Mouse (Mus musculus) forebrain, embryonic 16.5 days (tissue): ENCODE results near the gene Sgpp2. TPM values are rescaled to one million over a fixed set of nuclear protein-coding genes. Genes with fewer than 3 reads are reported as not detected.

Experiments
- ATAC-seq: fragments of 200-750 bp; cut with Nextera tagmentation; 2 replicates; pipeline ENCODE4 v1.8.0; 2017; ENCODE audit warnings: mild to moderate bottlenecking, moderate library complexity
- H3K27ac ChIP-seq: fragments of 300-500 bp; sonication (generic); 2 replicates; pipeline ENCODE4 v1.5.1; 2014; ENCODE audit warnings: low read length, control low read depth
- H3K27me3 ChIP-seq: fragments of 300-500 bp; sonication (generic); replicated peaks from 2 replicates; pipeline ENCODE4 v1.6.1; 2014; ENCODE audit warnings: low read length; ENCODE audit not compliant: control insufficient read depth, insufficient read depth
- H3K36me3 ChIP-seq: fragments of 300-500 bp; sonication (generic); 2 replicates; pipeline ENCODE4 v1.6.1; 2014; ENCODE audit not compliant: control insufficient read depth, insufficient read depth
- H3K4me1 ChIP-seq: fragments of 300-500 bp; sonication (generic); replicated peaks from 2 replicates; pipeline ENCODE4 v1.6.1; 2014; ENCODE audit warnings: low read length; ENCODE audit not compliant: control insufficient read depth, insufficient read depth
- H3K4me2 ChIP-seq: fragments of 300-500 bp; sonication (generic); 2 replicates; pipeline ENCODE4 v1.6.1; 2014; ENCODE audit warnings: mild to moderate bottlenecking, low read length, control low read depth
- H3K4me3 ChIP-seq: fragments of 300-500 bp; sonication (generic); replicated peaks from 2 replicates; pipeline ENCODE4 v1.5.1; 2014; ENCODE audit warnings: mild to moderate bottlenecking, low read length, control low read depth
- H3K9ac ChIP-seq: fragments of 300-500 bp; sonication (generic); replicated peaks from 2 replicates; pipeline ENCODE4 v1.6.1; 2014; ENCODE audit warnings: low read depth, low read length, control low read depth
- H3K9me3 ChIP-seq: fragments of 300-500 bp; sonication (generic); 2 replicates; pipeline ENCODE4 v1.6.1; 2016; ENCODE audit warnings: low read length; ENCODE audit not compliant: control insufficient read depth
- WGBS: fragments of 180-500 bp; shearing (Covaris S2); extraction: QIAGEN DNeasy Blood & Tissue Kit; methylation state at CpG from one replicate; pipeline ENCODE4 v1.1.7; 2014; 5-methylcytosine and 5-hydroxymethylcytosine counted together
- polyA plus RNA-seq: library from polyadenylated mRNA; unstranded; fragments of >200 nt; fragmentation: Nextera tagmentation; extraction: Ambion mirVana; gene quantifications from 2 replicates; pipeline ENCODE4 v1.2.1, GENCODE M21; 2015

Gene Sgpp2
- polyA plus RNA-seq, 1 experiment from 2014 or later = 0.89 TPM

DNA sequence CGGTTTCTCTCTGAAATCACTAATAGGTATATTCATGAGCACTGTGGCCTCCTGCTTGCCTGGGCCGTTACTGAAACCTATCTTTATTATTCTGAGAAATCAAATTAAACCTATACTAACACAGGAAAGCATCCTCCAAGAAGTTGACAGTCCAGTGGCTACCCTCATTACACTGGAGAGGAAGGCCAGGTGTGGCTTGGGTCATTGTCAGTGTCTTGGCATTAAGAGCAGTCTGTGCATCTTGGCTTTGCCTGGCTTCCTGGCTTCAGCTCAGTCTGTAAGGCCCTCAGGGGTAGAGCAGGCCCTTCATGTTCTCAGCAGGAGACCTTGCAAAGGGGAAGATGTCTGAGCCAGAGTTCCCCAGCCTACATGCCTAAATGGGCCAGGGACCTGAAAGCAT, 99.3 kb downstream of the Sgpp2 start:
- no peaks in the 10 kb centered on the region for H3K9me3 ChIP-seq
- H3K9ac ChIP-seq = no peak overlapping the region
- ATAC-seq = no peak
- no peaks in the 10 kb centered on the region for H3K4me1 ChIP-seq
- H3K27ac ChIP-seq = no peak overlapping the region
- WGBS = 87% methylated on average over 2 of the region's 2 CpGs
- H3K4me2 ChIP-seq = no peak overlapping the region
- no peaks in the 10 kb centered on the region for H3K36me3 ChIP-seq
- H3K4me3 ChIP-seq = no peak overlapping the region
- H3K27me3 ChIP-seq = no peaks in the 10 kb centered on the region

DNA sequence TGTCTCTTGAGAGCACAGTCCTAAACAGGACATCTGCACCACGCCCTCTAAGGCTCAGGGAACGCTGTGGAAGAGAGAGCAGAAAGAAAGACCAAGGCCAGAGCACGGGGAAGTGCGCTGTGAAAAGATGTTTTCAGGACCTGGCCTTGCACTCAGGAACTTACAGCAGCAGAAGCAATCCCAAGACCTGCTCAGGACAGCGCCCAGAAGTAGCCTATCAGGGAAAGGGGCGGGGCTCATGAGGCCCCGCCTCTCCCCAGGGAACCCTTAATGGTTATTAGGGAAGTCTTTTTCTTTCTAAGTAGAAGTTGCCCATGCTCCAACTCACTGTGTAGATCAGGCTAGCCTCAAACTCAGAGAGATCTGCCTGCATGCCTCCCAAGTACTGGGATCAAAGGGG, 102.5 kb downstream of the Sgpp2 start:
- no peak for ATAC-seq
- H3K27ac ChIP-seq = no peak overlapping the region
- no peak overlapping the region for H3K9ac ChIP-seq
- H3K4me3 ChIP-seq = no peak overlapping the region
- H3K4me1 ChIP-seq = no peaks in the 10 kb centered on the region
- H3K27me3 ChIP-seq = no peaks in the 10 kb centered on the region
- H3K9me3 ChIP-seq = no peaks in the 10 kb centered on the region
- H3K4me2 ChIP-seq = no peak overlapping the region
- no peaks in the 10 kb centered on the region for H3K36me3 ChIP-seq
- WGBS = 38% methylated on average over 7 of the region's 7 CpGs

DNA sequence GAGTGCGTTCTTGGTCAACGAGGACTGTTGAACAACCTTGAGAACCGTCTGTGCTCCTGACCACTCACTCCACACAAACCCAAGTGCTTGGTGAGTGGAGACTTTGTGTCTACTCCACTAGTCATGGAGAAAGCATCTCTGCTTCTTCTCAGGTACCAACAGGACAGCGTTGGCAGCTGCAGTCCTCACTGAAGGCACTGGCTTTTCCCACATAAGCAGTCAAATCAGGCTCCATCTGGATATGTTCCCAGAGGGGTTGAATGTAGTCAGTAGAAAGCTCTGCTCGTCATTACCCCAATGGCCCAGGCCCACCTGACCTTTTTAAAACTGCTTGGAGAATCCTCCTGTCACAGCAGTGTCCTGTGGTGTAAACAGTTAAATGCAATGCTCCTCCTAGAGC, 104.3 kb downstream of the Sgpp2 start:
- no peak for ATAC-seq

DNA sequence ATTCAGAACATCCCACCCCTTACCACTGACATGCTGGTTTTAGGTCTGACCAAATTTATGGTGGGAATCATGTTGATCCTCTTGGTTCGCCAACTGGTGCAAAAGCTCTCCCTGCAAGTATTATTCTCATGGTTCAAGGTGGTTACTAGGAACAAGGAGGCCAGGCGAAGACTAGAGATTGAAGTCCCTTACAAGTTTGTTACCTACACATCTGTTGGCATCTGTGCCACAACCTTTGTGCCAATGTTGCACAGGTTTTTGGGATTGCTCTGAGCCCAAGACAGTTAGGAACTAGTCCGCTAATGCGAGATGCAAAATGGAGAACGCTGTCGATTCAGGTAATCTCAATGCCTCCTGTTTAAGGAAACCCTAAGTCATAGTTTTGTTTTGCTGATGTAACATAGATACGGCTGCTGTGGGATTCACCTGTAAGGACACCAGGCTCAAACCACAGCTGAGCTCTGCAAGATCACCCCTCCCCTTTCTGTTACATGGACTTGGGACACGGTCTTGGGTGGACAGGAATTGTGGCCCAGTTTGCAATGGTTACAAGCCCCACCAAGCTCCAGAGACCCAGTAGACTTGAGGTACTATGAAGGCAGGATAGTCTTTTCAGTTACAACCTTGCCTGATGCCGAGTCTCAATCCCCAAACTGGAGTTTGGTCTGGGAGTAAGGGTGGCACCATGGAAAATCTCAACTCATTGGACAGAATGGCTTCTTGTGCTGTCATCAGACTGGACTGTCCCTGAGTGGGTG, 107.2 kb downstream of the Sgpp2 start:
- 94% methylated on average over 9 of the region's 9 CpGs for WGBS
- Histone ChIP-seq H3K9me3 (no peaks in the 10 kb centered on the region), H3K36me3 (no peaks in the 10 kb centered on the region), H3K9ac (no peak overlapping the region), H3K4me2 (no peak overlapping the region), H3K27me3 (no peaks in the 10 kb centered on the region), H3K4me1 (no peaks in the 10 kb centered on the region), H3K4me3 (no peak overlapping the region), H3K27ac (no peak overlapping the region)
- ATAC-seq = no peak

More for the DNA sequence above, 104.3 kb downstream of the Sgpp2 start:
- Histone ChIP-seq H3K4me2 (no peak overlapping the region), H3K4me1 (no peaks in the 10 kb centered on the region), H3K27me3 (no peaks in the 10 kb centered on the region), H3K36me3 (no peaks in the 10 kb centered on the region), H3K4me3 (no peak overlapping the region), H3K9me3 (no peaks in the 10 kb centered on the region), H3K9ac (no peak overlapping the region), H3K27ac (no peak overlapping the region)
- 91% methylated on average over 5 of the region's 5 CpGs for WGBS

DNA sequence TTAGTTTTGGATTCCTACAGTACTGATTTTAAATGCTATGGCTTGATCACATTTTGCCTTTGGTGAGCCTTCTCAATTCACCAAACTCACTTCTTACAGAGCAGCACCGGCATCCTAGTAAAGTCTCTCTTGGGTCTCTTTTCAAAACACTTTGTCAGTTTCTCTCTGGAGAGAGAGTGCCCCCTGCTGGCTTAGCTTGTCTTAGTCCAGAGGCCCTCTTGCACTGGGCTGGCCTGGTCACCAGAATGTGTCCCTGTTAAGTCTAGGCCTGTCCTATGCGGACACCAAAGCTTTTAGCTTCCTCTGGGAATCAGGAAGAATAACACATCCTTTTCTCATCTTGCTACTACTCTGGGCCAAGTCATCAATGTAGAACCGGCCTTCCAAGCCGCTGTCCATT, 109.4 kb downstream of the Sgpp2 start:
- Histone ChIP-seq H3K9ac (no peak overlapping the region), H3K27ac (no peak overlapping the region), H3K36me3 (no peaks in the 10 kb centered on the region), H3K4me2 (no peak overlapping the region), H3K27me3 (0 out of 2 replicates have a peak, but pooled peaks cover 4% of the 10 kb centered on the region), H3K4me1 (no peaks in the 10 kb centered on the region), H3K4me3 (no peak overlapping the region), H3K9me3 (no peaks in the 10 kb centered on the region)
- 45% methylated on average over 4 of the region's 4 CpGs for WGBS
- ATAC-seq = peak; percentile 65; the same call in 1 of the 2 replicates

DNA sequence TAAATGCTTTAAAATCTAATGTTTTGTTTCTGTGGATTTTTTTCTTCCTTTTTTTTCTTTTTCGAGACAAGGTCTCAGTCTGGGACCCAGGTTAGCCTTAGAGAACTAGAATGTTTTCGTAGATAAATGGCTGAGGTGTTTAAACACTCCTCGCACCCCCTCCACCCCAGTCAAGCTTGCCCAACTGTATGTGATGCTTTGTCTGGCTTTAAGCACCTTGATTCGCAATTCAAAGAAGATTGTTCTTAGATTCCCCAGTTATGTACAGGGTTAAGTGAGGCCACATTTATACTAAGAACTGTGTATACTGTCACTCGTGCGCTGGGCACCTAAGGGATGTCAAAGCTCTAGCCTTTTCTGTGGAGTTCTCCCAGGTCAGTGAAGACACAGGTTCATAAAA, 110.1 kb downstream of the Sgpp2 start:
- Histone ChIP-seq H3K4me1 (no peaks in the 10 kb centered on the region), H3K36me3 (no peaks in the 10 kb centered on the region), H3K27ac (no peak overlapping the region), H3K4me3 (no peak overlapping the region), H3K9me3 (no peaks in the 10 kb centered on the region), H3K4me2 (no peak overlapping the region), H3K27me3 (0 out of 2 replicates have a peak, but pooled peaks cover 4% of the 10 kb centered on the region), H3K9ac (no peak overlapping the region)
- WGBS = 93% methylated on average over 6 of the region's 6 CpGs
- ATAC-seq = no peak

DNA sequence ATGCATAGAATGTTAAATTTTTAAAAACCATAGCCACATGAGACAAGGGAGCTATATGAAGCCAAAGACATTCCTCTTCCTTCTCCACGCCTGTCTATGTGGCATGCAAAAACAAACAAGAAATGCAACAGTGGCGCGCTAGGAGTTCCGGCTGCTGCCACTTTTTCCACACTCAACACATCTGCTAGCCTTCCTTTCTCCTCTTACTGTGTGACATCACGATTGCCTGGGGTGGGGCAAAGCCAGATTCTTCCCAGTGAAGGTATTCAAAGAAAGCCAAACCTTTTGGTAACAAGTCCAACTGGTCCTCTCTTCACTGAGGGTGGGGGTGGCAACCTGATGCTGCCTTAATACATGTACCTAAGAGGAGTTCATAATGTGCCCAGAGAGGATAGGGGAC, 111.6 kb downstream of the Sgpp2 start:
- H3K9me3 ChIP-seq = no peaks in the 10 kb centered on the region
- no peak overlapping the region for H3K4me2 ChIP-seq
- no peaks in the 10 kb centered on the region for H3K36me3 ChIP-seq
- no peak overlapping the region for H3K4me3 ChIP-seq
- no peak overlapping the region for H3K27ac ChIP-seq
- H3K27me3 ChIP-seq = 0 out of 2 replicates have a peak, but pooled peaks cover 4% of the 10 kb centered on the region
- no peak overlapping the region for H3K9ac ChIP-seq
- H3K4me1 ChIP-seq = no peaks in the 10 kb centered on the region
- 90% methylated on average over 5 of the region's 5 CpGs for WGBS
- no peak for ATAC-seq

DNA sequence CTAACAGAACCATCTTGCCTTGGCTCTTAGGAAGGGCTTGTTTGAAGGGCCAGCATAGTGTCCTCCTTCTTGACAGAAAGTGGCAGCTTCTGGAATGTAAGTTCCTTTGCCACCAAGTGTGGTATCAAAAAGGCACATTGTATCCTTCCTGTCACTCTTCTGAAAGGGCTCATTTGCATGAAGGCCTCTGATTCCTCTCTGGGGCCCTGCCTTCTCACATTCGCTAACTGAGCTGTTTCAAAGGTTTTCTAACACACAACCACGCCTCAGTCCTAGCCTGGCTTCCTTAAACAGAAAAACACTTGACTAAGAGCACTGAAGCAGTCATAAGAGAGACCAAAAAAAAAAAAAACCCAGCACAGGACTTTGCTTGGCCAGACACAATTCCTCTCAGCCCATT, 112.4 kb downstream of the Sgpp2 start:
- ATAC-seq = no peak
- H3K4me3 ChIP-seq = no peak overlapping the region
- no peaks in the 10 kb centered on the region for H3K9me3 ChIP-seq
- H3K27ac ChIP-seq = no peak overlapping the region
- H3K4me2 ChIP-seq = no peak overlapping the region
- no peak overlapping the region for H3K9ac ChIP-seq
- no peaks in the 10 kb centered on the region for H3K4me1 ChIP-seq
- H3K36me3 ChIP-seq = no peaks in the 10 kb centered on the region
- 49% methylated on average over 2 of the region's 2 CpGs for WGBS
- H3K27me3 ChIP-seq = 0 out of 2 replicates have a peak, but pooled peaks cover 4% of the 10 kb centered on the region

DNA sequence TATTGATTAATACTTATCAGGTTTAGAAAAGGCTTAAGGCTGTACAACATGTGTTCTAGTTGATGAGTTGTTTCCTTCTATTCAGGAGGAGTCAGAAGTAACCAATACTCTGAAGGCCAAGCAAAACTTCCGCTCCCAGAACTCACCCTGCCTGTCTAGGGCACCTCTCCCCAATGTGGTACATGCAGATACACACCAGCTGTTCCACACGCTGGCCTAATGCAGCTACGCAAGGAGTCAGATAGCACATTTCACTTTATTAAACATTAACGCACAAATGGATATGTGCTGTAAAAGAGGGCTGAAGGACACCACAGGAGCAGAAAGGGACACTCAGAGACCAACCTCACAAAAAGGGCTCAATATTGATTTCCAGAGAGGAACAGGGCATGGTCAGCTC, 114.7 kb downstream of the Sgpp2 start:
- no peaks in the 10 kb centered on the region for H3K36me3 ChIP-seq
- no peak overlapping the region for H3K27ac ChIP-seq
- no peaks in the 10 kb centered on the region for H3K9me3 ChIP-seq
- 0 out of 2 replicates have a peak, but pooled peaks cover 4% of the 10 kb centered on the region for H3K27me3 ChIP-seq
- no peaks in the 10 kb centered on the region; the same call in 1 of the 2 replicates for H3K4me1 ChIP-seq
- no peak overlapping the region for H3K9ac ChIP-seq
- no peak overlapping the region for H3K4me3 ChIP-seq
- no peak for ATAC-seq
- WGBS = 94% methylated on average over 4 of the region's 4 CpGs
- no peak overlapping the region for H3K4me2 ChIP-seq
